Mouse (Mus musculus) cerebral cortex, adult 2 months (tissue): ENCODE results near the gene Ascc3.

ENCODE experiments used
- WGBS: fragments of 180-500 bp; shearing (Covaris S2); methylation state at CpG from one replicate; pipeline ENCODE4 v1.1.7; 2018; 5-methylcytosine and 5-hydroxymethylcytosine counted together

Ascc3 gene

DNA sequence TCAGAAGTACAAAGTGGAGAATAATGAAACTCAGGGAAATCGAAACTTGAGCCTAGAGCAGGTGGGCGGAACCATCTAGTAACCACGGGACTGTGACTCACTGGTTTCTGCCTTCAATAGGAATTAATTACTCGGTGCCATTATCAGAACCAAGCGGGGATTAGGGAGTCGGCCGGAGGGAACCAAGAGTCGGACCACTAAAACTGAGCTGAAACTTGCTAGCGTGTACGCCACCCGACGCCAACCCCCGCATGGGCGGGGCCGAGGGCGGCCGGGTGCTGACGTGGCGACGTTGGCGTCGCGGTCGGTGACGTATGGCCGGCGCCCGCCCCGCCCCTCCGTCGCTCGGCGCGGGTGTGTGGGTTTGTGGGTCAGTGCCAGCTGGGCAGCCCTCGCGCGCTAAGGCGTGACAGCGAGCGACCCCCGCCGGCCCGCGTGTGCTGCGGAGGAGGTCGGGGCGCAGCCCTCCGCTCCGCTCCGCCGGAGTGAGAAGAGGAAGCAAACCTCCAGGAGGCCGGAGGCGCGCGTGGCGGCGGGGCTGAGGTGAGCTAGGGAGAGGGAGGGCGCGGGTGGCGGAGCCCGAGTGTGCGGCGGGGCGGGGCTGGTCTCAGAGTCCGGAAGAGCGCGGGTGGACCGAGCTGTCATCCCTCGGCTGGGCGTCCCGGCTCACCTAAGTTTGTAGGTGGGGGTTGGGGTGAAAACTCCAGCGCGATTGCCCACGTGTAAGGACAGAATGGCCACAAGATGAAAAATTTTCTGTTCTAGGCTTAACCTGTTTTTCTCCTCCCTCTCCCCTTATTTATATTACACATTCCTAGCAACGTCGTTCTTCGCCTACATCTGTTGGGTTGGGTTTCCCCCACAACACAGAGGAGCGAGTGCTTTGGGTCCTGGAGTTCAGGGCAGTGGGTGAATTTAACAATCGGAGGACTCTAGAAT, at the start of gene Ascc3:
TSS of gene Ascc3 (plus strand) at position 315 of the 939 bp plus-strand sequence.
- WGBS, result under 1% methylated on average over 79 of the region's 79 CpGs

DNA sequence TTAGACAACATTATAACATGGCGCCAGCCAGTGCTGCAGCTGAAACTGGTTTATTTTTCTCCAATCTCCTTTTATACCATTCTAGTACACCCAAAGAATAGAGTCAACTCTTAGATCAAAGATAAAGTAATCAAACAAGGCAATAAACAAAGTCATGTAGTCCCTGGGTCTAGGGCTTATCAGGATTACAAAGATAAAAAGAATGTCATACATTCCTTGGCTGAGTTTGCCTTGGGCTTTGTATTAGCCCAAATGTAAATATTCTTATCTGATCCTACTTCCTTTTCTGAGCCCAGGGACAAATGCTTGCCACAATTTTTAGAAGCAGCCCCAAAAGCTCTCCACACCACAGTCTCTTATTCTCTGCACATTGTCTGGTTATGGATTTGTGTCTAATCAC, 7.7 kb upstream of the Ascc3 start:
- WGBS, result 82% methylated on average over 1 of the region's 1 CpGs

DNA sequence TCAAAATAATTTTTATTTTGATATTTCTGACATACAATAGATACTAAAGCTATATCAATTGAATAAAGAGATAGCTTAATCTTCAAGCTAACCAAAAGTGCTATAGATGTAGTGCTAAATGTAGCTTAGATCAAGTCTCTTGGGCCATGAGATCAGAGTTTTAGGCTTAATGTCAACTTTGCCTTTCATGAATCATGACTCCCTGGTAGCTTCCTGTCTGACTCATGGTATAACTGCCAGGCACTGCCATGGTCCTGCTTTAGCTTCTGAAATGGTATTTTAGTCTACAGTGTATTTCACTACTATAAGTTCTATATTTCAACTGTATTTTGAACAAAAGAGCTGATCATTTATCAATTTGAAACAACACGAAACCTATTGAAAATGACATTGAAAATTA, 5.9 kb upstream of the Ascc3 start:
- WGBS, result 87% methylated on average over 1 of the region's 1 CpGs

DNA sequence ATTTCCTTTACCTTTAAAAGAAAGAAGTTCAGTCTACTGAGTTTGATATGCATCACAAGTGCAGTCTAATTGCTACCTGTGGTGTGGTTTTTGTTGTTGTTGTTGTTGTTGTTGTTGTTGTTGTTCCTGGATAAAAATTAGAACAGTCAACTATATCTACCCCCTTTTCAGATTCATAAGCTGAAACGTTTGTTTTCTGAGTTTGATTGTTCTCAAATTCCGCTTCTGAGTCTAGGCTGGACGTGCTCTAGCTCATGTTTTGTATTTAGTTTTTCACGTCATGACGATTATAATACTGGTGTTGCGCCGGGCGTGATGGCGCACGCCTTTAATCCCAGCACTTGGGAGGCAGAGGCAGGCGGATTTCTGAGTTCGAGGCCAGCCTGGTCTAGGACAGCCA, 902 bp downstream of the Ascc3 start:
- WGBS, result 47% methylated on average over 12 of the region's 12 CpGs

DNA sequence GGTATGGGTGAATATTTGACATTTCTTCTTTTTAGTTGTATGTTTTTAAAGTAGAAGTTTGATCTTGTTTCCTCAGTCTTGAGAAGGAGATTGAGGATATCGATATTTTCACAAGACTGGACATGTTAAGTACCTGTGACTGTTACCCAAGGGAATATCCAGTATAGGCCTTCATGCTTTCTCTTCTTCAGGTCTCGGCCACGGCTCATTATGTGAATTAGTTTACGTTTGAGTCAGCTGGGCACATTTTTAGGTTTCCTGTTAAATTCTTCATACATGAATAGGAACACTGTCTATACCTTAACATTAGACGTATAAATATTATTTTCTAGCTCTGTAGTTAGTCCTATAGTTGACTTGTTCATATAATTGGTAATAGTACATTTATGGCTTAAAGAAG, 12.4 kb downstream of the Ascc3 start:
- WGBS, result 93% methylated on average over 5 of the region's 5 CpGs

DNA sequence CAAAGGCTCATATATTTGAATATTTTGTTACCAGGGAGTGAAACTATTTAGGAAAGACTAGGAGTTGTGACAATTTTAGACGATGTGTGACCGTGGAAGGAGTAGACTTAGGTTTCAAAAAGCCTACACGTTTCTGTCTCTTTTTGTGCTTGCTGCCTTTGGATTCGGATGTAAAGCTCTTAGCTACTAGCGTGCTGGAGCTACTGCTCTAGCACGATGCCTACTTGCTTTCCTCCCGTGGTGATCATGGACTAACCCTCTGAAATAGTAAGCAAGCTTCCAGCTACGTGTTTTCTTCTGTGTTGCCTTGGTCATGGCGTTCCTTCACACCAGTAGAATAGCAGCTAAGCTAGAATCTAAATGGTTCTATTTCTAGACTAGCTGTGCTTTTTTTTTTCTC, 21.4 kb downstream of the Ascc3 start:
- 57% methylated on average over 9 of the region's 9 CpGs for WGBS

DNA sequence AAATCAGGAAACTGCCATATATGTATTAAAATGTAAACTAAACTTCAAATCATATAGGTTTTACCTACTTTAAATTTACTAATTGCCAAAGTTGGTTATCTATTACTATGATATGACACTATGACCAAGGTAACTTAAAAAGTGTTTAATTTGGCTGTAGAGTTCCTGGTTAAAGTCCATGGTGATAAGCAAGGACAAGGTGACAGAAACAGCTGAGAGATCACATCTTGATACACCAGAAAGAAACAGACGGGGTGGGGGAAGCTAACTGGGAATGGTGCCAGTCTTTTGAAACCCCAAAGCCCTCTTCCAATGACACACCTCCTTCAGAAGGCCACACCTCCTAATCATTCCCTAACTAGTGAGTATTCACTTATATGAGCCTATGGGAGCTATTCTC, 33.4 kb downstream of the Ascc3 start:
- 40% methylated on average over 1 of the region's 1 CpGs for WGBS

DNA sequence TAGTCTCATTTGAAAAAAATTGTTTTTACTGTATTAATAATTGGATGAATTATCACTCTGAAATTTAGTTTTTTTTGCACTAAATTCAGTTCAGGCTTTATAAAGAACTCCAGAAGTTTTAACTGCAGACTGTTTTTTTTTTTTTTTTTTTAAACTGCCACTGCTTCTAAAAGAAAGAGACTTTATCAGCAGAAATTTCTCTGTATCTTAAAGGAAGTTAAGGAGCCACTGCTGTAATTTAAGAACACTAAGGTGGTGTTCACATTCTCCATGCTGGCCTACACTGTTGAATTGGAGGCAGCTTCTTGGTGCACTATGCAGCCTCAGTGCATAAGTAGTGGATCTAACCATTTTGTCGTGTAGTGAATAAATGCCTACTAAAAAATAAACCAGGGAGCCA, 47.1 kb downstream of the Ascc3 start:
- WGBS, result 75% methylated on average over 1 of the region's 1 CpGs

DNA sequence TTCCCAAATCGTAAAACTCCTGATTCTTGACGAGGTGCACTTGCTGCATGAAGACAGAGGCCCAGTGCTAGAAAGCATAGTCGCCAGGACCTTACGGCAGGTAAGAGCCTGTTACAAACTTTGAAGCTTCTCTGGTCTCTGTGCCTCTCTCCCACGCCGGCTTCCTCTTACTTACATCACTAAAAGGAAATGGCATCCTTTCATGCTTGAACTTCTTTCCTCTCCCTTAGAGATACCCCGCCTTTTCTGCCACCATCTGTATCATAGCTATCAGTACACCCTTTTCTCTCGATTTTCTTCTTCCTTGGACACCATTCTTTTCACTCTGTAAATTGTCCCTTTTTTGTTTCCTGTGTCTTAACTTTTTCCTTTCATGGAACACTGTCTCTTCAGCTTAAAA, 58.1 kb downstream of the Ascc3 start:
- WGBS, result 87% methylated on average over 8 of the region's 8 CpGs

DNA sequence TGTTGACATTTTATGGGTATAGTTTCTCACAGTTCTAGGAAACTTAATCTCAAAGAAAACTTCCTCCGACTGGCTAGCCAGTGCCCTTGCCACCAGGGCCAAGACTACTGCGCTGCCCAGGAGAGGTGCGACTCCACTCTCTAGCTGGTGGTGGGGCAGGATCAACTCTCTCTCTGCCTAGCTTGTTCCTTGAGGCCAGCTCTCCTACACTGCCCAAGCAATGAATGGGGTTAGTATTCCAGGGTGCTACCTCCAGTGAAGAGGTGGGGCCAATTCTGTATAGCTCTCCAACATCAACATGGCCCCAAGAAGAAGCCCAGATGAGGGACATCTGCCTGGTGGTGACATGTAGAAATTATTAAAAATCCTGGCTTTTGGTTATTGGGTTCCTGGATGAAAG, 61.1 kb downstream of the Ascc3 start:
- WGBS, result 98% methylated on average over 3 of the region's 3 CpGs

DNA sequence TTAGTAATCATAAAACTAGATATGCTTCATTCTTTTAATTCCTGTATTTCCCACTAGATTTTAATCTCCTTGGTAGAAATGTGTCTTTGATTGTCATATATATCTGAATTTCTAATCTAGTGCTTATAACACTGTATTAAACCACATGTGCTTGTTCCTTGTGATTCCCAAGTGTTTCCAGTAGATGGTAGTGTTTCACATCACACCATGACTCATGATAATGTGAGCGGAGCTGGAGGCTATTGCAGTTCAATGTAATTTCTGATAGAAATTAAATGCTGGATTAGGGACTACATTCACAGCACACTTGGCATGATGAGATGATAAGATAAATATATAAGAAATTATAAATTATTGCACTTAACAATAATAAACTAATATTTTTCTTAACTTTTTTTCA, 64.9 kb downstream of the Ascc3 start:
- 43% methylated on average over 1 of the region's 1 CpGs for WGBS

DNA sequence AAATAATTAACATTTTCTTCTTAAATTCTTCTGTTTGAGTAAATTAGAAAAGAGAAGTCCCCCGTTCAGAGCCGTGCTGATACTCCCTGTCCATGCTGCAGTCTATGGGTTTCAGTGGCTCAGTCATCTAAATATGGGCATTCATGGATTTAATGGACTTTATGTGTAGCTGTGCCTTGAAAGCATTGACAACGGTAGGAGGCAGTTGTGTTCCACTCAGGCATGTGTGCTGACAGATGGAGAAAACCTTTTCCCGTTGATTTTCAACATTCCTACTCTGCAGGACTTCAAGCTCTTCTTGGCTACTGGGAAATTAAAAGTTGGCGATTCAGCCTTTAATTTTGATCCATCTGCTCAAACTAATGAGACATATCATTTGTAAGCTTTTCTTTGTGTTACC, 79.0 kb downstream of the Ascc3 start:
- WGBS, result 40% methylated on average over 5 of the region's 5 CpGs

DNA sequence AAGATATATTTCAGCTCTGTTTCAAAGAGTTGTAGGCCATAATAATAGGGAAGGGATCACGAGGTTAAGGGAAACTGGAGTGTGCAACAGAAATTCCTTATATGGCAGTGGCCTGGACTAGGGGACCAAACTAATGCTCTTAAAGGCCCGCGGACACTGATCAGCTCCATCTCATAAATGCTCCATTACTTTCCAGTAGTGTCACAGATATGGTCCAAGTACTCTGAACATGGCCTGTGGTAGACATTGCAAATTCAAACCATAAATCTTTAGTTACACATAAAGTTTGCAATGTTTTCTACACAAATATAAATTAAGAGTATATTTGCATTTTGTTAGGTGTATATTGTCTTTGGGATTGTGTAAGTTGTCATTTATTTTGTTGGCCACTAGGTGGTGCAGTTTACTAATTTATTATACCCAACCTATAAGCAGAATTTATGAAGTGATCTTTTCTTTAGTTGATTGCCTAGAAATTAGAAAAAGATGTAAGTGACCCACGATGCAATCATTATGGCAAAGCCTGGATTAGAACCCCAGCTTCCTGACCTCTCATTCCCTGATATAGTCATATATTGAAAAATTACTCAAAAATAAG, 106.5 kb downstream of the Ascc3 start:
- WGBS, result 60% methylated on average over 4 of the region's 4 CpGs

DNA sequence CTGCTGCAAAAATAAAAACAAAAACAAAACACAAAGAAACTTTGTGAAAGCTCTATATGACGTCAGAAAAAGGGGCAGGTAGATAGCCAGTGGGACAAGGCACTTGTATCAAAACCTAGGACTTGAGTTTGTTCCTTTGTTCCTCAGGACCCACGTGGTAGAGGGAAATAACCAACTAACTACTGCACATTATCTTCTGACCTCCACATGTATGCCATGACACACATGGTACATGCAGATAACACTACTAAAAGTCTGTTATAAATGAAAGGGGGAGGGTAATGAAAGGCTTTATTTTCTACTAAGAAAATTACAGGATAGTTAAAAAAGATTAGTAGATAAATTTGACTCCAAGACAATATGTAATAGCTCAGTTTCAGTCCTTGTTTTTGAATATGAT, 109.3 kb downstream of the Ascc3 start:
- 64% methylated on average over 2 of the region's 2 CpGs for WGBS

DNA sequence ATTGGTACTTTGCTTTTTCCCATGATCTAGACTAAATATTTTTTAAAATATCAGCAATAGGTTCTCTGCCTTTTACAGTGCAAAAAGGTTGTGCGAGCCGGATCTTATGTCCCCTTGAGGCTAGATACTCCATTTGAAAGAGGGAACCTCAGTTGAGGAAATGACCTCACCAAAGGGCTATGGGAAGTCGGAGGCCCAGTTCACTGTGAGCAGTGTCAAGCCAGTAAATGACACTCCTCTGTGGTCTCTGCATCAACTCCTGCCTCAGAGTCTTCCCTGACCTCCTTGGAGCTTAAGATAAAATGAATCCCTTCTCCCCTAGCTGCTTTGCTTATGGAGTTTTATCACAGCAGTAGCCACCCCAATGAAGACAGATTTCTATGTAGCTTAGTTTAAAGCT, 109.9 kb downstream of the Ascc3 start:
- WGBS, result 77% methylated on average over 3 of the region's 3 CpGs

DNA sequence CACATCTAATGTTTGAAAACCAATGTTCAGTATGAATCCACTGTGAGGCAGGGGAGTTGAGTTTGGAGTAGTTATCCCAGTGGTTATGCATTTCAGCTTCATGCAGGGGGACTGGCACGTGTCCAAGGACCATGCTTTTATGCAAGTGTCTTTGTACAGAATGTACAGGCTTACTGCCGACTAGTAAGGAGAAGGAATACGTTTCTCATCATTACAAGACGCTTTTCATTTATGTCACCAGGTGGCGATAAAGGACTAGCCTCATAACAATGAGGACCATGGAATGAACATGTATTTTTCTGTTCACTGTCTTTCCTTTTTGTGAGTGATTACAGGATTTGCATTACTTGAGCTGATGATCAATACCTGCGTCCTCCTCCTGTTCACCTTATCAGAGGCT, 111.7 kb downstream of the Ascc3 start:
- WGBS, result 14% methylated on average over 6 of the region's 6 CpGs

DNA sequence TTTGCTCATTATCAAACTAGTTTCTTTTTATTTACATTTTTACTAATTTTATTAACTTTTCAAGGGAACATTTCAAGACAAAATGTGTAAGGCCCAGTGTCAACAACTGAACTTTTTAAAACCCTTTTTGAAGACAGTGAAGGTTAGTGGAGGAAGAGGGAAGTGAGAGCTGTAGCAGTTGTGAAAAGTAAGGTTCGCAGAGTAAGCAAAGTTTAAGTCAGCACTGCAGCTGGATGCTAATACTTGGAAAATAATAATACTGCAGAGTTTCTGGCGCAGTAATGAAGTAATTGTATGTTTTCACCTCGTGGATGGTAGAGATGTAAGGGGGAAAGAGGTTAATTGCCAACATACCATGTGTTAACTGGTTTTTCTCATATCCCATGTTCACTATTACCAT, 112.4 kb downstream of the Ascc3 start:
- WGBS, result 84% methylated on average over 3 of the region's 3 CpGs

DNA sequence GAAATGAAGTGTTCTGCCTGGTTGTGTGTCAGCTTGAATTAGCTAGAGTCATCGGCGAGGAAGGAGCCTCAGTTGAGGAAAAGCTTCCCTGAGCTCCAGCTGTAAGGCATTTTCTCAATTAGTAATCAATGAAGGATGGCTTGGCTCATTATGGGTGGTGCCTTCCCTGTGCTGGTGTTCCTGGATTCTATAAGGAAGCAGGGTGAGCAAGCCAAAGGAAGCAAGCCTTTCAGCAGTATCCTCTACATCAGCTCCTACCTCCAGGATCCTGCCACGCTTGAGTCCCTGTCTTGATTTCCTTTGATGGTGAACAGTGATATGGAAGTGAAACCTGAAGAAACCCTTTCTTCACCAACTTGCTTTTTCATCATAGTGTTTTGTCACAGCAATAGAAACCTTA, 118.8 kb downstream of the Ascc3 start:
- 59% methylated on average over 3 of the region's 3 CpGs for WGBS

DNA sequence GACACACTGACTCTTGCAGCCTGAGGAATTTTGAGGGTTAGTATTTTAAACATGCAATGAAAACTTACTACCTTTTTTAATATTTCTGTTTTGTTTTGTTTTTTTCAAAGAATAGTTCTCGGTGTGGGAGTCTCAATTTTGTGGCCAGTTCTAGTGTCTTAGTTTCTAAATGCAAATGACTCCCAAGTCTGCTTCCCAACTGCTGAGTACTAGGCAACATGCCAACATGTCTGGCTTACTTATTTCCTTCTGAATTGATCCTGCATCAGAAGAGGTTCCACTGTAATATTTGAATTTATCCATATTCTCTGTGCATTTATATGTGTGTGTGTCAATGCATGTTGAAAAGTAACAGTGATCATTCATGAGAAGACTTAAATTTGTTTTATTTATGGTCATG, 119.3 kb downstream of the Ascc3 start:
- WGBS, result 36% methylated on average over 1 of the region's 1 CpGs

DNA sequence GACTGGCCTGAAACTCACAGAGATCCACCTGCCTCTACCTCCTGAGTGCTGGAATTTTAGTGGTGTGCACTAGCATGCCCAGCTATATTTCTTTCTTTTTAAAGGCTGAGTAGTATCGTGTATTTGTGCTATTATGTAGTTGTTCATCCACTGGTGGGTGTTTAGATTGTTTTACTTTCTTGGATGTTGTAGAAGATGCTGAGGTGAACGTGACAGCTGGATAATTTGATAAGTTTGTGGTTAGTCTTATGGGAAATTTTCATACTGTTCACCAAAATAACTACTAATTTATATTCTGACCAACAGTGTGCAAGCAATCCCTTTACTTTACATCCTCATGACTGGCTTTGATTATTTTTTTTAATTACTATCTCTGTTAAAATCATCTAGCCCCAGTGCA, 169.6 kb downstream of the Ascc3 start:
- 87% methylated on average over 2 of the region's 2 CpGs for WGBS

DNA sequence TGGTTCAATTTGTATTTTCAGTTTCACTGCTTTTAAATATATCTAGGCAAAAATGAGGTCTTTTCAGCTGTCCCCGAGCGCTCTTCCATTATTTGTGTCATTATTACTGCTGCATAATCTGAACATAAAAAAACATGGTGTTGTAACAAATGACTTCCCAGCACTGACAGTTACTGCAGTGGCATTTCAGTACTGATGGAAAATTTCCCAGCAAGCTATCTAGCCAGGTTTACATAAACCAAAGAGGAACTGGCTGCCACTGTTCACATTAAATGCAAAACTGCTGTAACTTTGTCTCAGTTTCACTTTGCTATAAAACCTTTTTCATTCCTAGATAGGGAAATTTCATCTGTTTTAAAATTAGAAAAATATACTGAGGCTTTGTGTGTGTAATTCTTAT, 170.5 kb downstream of the Ascc3 start:
- 86% methylated on average over 2 of the region's 2 CpGs for WGBS

DNA sequence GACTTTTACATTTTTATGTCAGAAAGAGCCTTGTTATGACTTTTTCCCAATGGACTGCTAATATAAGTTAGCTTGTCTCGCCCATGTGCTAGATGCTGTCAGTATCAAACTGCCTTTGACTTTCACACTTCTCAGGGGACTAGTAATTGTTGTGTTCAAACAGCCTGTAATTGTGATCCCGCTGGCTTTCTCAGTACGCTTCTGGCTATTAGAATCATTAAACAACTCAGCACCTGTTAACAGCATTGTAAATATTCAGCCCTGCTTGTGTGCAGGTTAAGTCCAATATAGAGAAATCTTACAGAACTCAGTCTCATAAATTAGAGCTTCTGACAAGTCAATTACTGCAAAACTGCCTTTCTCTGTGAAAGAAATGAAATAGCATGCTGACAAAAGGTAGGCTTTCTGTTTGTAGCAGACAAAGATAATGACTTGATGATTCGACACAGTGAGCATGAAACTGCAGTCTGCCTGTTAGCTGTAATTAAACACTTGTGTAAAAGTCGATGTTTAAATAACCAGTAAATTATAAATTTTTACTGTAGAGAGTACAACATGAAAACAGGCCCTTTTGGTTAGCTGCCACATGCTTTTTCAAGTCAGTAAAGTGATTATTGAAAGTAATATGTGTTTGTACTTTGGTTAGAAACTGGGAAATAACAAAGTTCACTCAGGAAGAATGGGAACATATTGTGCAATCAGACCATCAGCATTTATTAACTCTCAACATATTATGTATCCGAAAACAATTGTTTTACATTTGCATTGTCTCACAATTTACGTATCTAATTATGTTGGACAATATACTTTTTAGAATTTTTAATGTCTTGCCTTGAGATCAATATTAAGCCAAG, 171.2 kb downstream of the Ascc3 start:
- WGBS, result 76% methylated on average over 7 of the region's 7 CpGs
